Mouse (Mus musculus): ENCODE results near the gene Agps.

DNA sequence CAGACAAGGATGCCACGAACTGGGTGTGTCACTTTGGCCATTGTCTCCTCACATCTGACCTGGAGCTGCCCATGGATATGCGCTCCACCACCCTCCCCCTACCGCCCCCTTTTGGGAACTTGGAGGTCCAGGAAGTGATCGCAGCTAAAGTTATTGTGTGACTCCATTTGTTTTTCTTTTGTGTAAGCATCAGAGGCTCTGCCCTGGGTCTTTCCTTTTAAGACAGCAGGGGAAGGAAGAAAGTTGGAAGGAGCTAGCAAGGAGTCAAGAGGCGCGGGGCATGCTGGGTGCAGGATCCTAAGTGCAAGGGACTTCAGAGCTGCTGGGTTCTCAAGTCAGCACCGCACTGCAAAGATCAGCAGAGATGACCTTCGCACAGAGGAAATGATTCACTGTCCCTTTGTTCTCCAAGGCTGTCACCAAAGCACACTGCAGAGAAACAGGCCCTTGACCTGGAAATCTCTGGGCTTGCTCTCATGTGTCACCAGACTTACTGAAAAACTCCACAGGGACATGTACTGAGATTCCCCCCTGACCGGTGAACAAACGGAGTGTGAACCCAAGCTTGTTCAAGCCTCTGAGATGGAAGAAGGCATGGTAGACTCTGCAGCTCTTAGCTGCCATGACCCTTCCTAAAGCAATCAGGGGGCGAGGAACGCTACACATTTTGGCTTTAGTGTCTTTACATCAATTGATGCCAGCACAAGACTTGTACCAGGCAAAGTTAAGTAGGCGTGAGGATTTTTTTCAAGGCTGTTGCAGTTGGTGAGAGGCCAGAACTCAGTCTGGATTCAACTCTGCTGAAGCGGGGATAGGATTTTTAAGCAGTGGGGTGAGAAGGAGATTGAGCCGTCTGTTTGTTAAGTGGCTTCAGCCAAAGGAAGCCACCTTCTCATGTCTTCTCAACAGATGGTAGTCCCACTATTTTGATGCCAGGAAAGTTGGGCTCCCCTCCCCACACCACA, 128.7 kb downstream of the Agps start:
- TF ChIP-seq CTCF (IDR thresholded peaks at IDR 0.05) (peak; percentile 44; the same call in 1 of the 2 replicates), EP300 (IDR thresholded peaks at IDR 0.05) (peak; percentile 65)
